Mouse (Mus musculus) cerebellum, adult 2 months (tissue): ENCODE measurements around the gene Abca13. TPM values are rescaled to one million over a fixed set of nuclear protein-coding genes. Genes with fewer than 3 reads are reported as not detected.

ENCODE experiments used
- DNase-seq, 2 experiments: peaks; one replicate each; pipeline ENCODE4 v3.0.0; 2021
- H3K27ac ChIP-seq: fragments of 200-500 bp; 2 replicates; pipeline ENCODE4 v1.5.1; 2012; ENCODE audit warnings: low read length, control low read depth, inconsistent platforms; ENCODE audit not compliant: insufficient read depth
- H3K27me3 ChIP-seq: fragments of 200-500 bp; 2 replicates; pipeline ENCODE4 v1.6.1; 2012; ENCODE audit warnings: inconsistent platforms, mild to moderate bottlenecking, low read length, moderate library complexity; ENCODE audit not compliant: control insufficient read depth, insufficient read depth
- H3K4me1 ChIP-seq: fragments of 200-500 bp; 2 replicates; pipeline ENCODE4 v1.6.1; 2011; ENCODE audit warnings: low read length; ENCODE audit not compliant: control insufficient read depth, insufficient read depth
- H3K4me3 ChIP-seq: fragments of 200-500 bp; replicated peaks from 2 replicates; pipeline ENCODE3; 2011; ENCODE audit warnings: mild to moderate bottlenecking, low read depth, low read length, control low read depth; ENCODE audit not compliant: insufficient read depth
- CTCF ChIP-seq: fragments of 200-500 bp; IDR thresholded peaks from 2 replicates; pipeline ENCODE4 v1.5.1; 2011; ENCODE audit warnings: low read depth, mild to moderate bottlenecking, control low read depth, low read length, moderate library complexity, borderline replicate concordance; ENCODE audit not compliant: insufficient read depth
- POLR2A ChIP-seq: fragments of 200-500 bp; IDR thresholded peaks from 2 replicates; pipeline ENCODE4 v1.6.1; 2011; ENCODE audit warnings: low read length, control low read depth, borderline replicate concordance; ENCODE audit not compliant: insufficient read depth
- WGBS: fragments of 180-500 bp; shearing (Covaris S2); methylation state at CpG from one replicate; pipeline ENCODE4 v1.1.7; 2018; 5-methylcytosine and 5-hydroxymethylcytosine counted together
- polyA plus RNA-seq: library from polyadenylated mRNA; depleted of rRNA; stranded (reverse); fragments of >200 nt; gene quantifications from 2 replicates; pipeline ENCODE4 v1.2.3, GENCODE M21; 2012; rRNA removed

The Abca13 gene
- polyA plus RNA-seq, 1 experiment, result 0.03 TPM

DNA sequence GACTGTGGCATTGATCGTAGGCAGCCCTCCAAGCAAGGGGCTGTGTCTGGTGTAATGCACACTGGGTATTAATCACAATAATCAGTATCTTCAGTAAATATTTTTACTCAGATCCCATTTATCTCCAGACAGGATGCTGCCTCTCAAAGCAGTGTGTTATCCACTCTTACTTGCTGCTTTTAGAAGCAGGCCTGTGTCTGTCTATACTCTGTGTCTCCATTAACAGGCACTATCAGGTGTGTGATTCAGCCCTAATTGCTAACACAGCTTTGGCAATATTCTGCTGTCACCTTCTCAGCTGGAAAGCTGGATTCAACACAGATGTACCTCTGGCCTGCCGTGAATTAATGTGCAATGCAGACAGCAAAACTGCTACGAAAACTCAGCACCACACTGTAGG, 455.5 kb downstream of the Abca13 start:
- WGBS, result 80% methylated on average over 3 of the region's 3 CpGs
- no peaks in the 10 kb centered on the region for H3K27me3 ChIP-seq
- TF ChIP-seq POLR2A (no peak), CTCF (no peak)

DNA sequence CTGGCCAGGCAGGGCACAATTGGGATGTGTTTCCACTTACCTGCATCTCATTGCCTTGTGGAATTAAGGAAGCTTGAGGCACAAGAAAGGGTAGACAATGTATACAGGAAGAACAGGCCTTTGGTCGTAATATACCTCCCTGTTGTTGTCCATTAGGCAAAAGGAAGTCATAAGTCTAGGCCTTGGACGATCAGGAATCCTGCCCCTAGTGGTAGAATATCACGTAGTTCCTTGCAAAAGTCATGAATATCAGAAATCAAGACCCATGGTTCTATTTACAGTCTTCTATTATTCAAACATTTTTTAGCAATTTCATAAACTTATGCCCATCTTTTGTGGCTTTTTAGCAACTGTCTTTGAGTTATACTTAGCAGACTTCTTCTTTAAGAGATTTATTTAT, 456.2 kb downstream of the Abca13 start:
- H3K4me1 ChIP-seq, result no peaks in the 10 kb centered on the region
- no peaks in the 10 kb centered on the region for H3K27me3 ChIP-seq
- 69% methylated on average over 3 of the region's 3 CpGs for WGBS
- no peak overlapping the region for H3K27ac ChIP-seq
- no peak for DNase-seq
- no peak overlapping the region for H3K4me3 ChIP-seq
- TF ChIP-seq CTCF, result no peak
- TF ChIP-seq POLR2A, result no peak

More for the DNA sequence above, 455.5 kb downstream of the Abca13 start:
- Histone ChIP-seq H3K4me1 (no peaks in the 10 kb centered on the region), H3K4me3 (no peak overlapping the region), H3K27ac (no peak overlapping the region)
- no peak for DNase-seq

GRCm38 (mm10) chr11:9666648-9667255, 475.0 kb downstream of the Abca13 start:
- no peaks in the 10 kb centered on the region for H3K4me1 ChIP-seq
- TF ChIP-seq POLR2A (no peak), CTCF (no peak)
- H3K27ac ChIP-seq, result no peak overlapping the region
- DNase-seq, result no peak
- no peaks in the 10 kb centered on the region for H3K27me3 ChIP-seq
- WGBS, result 79% methylated on average over 3 of the region's 3 CpGs
- no peak overlapping the region for H3K4me3 ChIP-seq

GRCm38 (mm10) chr11:9669430-9669829, 477.7 kb downstream of the Abca13 start:
- no peak for DNase-seq
- Histone ChIP-seq H3K4me3 (no peak overlapping the region), H3K27ac (no peak overlapping the region), H3K4me1 (no peaks in the 10 kb centered on the region), H3K27me3 (no peaks in the 10 kb centered on the region)
- TF ChIP-seq CTCF (no peak), POLR2A (no peak)
- WGBS, result 77% methylated on average over 1 of the region's 1 CpGs

DNA sequence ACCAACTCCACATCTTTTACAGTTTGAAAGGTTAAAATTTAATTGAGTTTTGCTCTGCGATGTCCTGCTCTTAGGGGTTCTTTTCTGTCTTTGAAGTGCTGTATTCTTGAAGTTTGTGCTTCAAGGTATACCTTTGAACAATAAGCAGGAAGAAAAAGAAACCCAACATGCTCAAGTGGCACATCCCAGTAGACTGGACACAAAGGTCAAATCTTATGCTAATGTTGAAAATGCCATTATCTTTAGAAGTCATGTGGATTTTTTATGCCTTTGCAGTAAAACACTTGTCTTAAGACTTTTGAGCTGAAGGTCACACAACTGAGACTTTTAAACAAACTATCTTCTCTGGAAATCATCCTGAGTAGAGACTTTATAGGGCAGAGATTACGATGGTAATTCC, 493.2 kb downstream of the Abca13 start:
- H3K4me3 ChIP-seq, result no peak overlapping the region
- no peaks in the 10 kb centered on the region for H3K27me3 ChIP-seq
- no peak overlapping the region for H3K27ac ChIP-seq
- H3K4me1 ChIP-seq, result no peaks in the 10 kb centered on the region
- no peak for TF ChIP-seq POLR2A
- no peak for TF ChIP-seq CTCF
- no peak for DNase-seq
- 89% methylated on average over 2 of the region's 2 CpGs for WGBS

GRCm38 (mm10) chr11:9705190-9705589, 513.4 kb downstream of the Abca13 start:
- no peak for DNase-seq
- 67% methylated on average over 3 of the region's 3 CpGs for WGBS
- Histone ChIP-seq H3K4me1 (no peaks in the 10 kb centered on the region), H3K27me3 (no peaks in the 10 kb centered on the region), H3K4me3 (no peak overlapping the region), H3K27ac (no peak overlapping the region)
- TF ChIP-seq CTCF (no peak), POLR2A (no peak)

- no peak for DNase-seq
- H3K4me3 ChIP-seq, result no peak overlapping the region
- WGBS, result 77% methylated on average over 2 of the region's 2 CpGs
- H3K27ac ChIP-seq, result no peak overlapping the region
- H3K4me1 ChIP-seq, result no peaks in the 10 kb centered on the region
- no peaks in the 10 kb centered on the region for H3K27me3 ChIP-seq
- TF ChIP-seq POLR2A, result no peak
- TF ChIP-seq CTCF, result no peak
These were observed 536.2 kb downstream of the Abca13 start for GRCm38 (mm10) chr11:9727810-9728490.

DNA sequence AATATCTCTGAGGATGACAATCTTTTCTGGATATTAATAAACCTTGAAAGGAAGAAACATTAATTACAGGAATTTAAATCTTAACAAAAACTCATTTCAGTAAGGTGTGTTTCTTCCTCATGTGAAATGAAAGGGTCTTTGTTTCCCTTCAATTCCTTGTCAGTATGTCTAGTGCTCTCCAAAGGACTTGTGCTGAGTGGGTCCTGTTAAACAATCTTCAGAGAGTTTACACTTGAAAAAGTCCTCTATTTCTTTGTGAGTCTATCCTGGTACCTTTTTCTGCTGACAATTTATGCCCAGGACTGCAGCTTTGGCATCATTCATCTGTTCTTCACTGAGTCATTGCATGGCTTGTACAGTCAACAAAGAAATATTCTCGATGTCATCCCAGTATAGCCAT, 539.6 kb downstream of the Abca13 start:
- TF ChIP-seq POLR2A (no peak), CTCF (no peak)
- no peak overlapping the region for H3K4me3 ChIP-seq
- H3K27me3 ChIP-seq, result no peaks in the 10 kb centered on the region
- 89% methylated on average over 1 of the region's 1 CpGs for whole genome bisulfite sequencing
- H3K27ac ChIP-seq, result no peak overlapping the region
- DNase-seq, result no peak
- no peaks in the 10 kb centered on the region for H3K4me1 ChIP-seq

Other genes starting within 250 kb of the Abca13 start
- gene Pkd1l1, start 218.7 kb upstream of the Abca13 start, polyA plus RNA-seq, result 0.13 and 0.29 TPM in 2 replicates
- gene Hus1, start 180.8 kb upstream of the Abca13 start, polyA plus RNA-seq, result 13.5 and 14.4 TPM in 2 replicates
- gene Gm11992, start 143.3 kb upstream of the Abca13 start, polyA plus RNA-seq, result 1.1 and 1.5 TPM in 2 replicates
- gene Sun3, start 143.0 kb upstream of the Abca13 start, polyA plus RNA-seq, result not detected in 2 replicates
- gene Upp1, start 73.8 kb upstream of the Abca13 start, polyA plus RNA-seq, result 1.3 and 2.5 TPM in 2 replicates